Mouse (Mus musculus) left cerebral cortex, adult 9 months (tissue): ENCODE data around the gene Zc3h15.
"Not testable (repeated sequence)": the region's sequence is repeated elsewhere in the genome, so short reads cannot be mapped to it uniquely, and the experiment has no call there.

Source experiments
- DNase-seq, 2 experiments: peaks; one replicate each; pipeline ENCODE4 v3.0.0; 2022; ENCODE audit warnings: low spot score in 2 of 2

Zc3h15 gene

DNA sequence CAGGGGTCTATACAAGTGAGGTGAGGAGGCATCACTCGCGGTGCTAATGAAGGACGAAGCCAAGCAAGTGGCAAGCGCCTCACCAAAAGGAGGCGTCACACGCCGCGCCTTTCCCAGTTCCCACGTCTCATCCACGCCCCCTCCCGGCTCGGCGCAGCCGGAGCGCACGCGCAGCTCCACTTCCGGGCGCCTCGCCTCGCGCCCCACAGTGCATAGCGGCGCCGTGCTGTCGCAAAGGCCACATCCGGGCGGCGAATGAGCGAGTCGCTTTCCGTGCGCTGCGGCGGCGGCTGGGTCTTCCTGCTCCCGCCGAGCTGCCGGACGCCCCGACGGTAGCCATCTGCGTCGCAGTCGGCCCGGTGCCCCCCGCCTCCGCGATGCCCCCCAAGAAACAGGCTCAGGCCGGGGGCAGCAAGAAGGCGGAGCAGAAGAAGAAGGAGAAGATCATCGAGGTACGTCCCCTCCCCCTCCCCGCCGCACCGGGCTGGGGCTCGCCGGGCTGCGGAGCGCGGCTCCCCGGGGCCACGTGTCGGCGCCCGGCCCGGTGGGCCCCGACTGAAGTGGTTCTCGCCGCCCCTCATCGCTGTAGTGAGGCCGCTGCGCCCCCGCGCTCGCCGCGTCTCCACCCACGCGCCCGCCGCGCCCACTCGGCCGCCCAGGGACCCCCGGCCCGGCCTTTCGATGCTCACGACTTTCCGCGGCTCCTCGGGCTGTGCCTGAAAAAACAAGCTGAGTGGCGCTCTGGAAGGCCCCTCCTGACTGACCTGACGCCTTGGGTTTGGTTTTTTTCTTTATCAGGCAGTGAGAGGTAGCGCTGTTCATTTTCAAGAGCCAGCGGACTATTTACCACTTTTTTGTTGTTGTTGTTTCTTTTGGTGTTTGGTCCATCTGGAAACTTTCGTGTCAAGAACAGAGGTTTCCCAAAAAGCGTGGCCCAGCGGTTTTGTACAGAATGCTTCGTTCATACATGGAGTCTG is at the start of gene Zc3h15:
Gene Zc3h15, plus strand, starts transcription at position 160 of the 977 bp plus-strand sequence.
- peak; percentile 78 to 93 for DNase-seq

DNA sequence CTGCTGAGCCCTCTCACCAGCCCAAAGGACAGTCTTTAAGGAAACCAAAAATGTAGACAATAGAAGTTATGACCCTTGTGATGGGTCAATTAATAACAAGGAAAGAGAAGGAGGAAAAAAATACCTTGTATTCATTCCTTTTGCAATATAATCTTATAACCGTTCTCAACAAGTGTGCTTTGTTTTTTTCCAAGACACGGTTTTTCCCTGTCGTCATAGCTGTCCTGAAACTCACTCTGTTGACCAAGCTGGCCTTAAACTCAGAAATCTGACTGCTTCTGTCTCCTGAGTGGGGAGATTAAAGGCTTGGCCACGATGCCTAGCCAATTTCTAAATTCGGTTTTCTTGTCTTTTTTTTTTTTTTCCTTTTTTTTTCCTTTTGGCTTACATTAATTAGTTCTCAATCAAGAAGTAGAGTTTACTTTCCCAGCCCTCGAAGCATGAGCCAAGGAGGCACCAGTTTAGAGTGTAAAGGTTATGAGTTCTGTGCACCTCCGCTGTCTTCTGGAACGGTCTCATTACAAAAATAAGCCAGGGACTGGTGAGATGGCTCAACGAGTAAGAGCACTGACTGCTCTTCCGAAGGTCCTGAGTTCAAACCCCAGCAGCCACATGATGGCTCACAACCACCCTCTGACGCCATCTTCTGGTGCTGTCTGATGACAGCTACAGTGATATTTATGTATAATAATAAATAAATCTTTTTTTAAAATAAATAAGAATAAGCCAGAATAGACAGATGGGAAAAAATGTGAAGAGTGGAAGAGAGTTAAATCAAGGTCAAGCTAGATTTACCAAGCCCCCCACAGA is 23.5 kb upstream of the Zc3h15 start:
- no peak for DNase-seq

- no peak for DNase-seq
These were observed 22.7 kb upstream of the Zc3h15 start for GRCm38 (mm10) chr2:83621511-83621910.

DNA sequence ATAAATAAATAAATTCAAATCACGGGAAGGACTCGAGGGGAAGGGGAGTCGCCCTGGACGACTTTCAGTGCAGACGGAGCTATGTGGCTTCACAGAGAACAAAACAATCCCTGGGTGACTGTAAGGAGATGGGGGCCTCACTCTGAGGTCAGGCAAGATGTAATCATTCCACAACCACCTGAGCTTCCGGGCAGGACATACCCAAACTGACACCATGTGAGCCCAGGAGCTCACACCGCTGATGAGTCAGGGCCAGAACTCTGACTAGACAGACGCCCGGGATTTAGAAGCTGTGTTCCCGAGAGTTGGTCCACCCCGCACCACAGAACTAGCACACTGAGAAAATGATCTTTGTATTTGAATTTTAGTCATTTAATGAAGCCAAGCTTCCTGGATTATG is 21.4 kb upstream of the Zc3h15 start:
- no peak for DNase-seq

- no peak for DNase-seq
These were observed 20.2 kb upstream of the Zc3h15 start for GRCm38 (mm10) chr2:83624045-83624444.

DNA sequence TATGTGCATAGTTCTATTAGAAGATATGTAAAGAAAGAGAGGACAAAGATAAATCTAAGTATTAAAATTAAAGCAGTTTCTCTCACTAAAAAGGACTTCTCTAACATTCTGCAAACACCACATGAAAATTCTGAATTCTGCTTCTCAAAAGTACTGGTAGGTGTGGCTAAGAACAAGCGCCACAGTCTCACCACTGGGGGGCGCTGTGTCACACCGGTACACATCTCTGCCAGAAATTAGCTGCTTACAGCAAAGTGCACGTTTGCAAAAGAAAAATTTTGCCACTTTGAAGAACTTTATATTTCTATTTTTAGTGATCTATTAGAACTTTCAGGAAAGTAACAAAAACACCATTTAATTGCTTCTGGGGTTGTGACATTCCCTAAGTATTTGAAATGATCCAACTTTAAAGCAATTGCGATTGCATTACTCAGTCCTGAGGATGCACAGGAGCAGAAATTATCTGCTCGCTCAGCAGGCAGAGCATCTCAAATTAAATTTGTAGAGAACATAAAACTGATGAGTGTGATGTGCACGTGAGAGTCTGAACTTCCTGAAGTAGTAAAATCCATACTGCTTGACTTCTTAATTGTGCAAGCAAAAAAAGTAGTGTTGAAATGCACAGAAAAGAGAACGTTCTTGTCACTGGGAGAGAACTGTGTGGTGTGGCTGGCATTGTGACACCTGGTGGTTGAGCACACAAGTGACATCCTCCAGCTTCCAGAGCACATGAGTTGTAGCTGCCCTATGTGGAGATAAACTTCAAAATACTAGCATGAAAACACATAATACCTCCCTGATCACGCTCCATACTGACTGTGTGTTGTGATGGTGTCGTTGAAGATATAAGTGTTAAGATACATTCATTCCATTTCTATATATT is 18.8 kb upstream of the Zc3h15 start:
- DNase-seq: peak in 1 of 2 experiments; percentile 57

DNA sequence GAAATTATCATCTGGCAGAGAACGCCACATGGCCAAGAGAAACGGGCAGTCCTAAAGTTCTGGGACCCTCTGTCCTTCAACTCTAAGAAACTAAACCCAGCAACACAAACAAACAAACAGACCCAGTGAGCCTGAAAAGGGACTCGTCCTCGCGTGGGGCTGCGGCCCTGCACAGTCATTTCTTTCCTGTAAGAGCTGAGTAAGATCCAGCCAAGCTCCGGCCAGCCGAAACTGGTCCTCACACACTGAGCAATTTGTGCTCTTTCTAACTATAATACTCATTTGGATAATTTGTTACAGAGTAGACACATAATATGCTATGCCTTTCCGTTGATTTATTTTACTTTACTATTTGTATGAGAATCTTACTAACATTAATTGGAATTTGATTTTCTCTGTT is 17.4 kb upstream of the Zc3h15 start:
- no peak for DNase-seq

DNA sequence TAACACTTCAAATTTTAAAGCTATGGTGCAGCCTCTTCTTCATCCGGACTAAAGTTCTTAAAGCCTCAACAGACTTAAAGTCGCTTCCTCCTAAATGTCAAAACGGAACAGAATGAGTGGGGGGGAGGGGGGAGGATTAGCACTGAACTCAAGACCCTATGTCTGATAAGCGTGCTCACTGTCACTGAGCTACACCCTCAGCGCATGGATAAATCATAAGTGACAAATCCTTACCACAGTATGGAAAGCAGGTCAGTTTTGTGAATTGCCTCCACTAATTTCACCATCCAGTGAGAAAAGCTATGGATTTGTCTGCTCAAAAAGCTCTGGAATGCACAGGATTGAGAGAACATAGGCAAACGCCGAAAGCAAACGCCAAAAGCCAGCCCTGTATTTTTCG is 16.7 kb upstream of the Zc3h15 start:
- DNase-seq: no peak

GRCm38 (mm10) chr2:83627932-83628331 is 16.3 kb upstream of the Zc3h15 start:
- DNase-seq: no peak

DNA sequence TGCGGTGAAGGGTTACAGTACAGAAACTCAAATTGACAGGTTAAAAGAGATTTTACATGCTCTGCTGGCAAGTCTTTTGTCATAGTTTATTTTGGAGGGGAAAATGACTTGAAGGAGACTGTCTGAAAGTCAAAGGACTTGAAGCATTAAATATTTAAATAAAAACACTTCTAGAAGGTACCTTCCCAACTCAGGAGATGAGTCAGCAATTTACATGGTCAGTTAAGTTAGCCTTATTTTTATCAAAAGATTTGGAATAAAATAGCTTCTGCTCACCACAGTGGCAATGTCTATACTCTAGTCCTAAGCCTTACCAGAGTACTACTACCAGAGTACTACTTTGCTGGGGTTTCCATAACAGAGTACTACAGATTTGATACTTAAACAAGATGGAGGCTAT is 2.2 kb upstream of the Zc3h15 start:
- no peak for DNase-seq

DNA sequence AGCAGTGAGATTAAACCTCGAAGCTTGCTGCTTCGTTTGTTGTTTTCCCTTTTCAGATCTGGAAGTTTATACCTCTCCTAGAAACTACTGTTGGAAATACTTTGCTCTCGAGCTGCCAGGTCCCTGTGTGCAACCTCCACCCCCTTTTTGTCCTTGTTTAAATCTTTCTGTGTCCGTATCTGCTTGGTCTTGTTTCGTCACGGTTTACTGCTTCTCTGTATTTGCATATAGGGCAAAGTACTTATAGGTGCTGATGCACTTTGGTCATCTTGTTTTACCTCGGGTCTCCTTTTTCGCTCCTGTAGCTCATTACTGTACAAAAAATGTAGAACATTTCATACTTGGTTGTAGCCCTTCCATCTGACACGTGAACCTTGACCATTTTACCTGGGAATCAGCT is 4.7 kb downstream of the Zc3h15 start:
- no peak for DNase-seq

DNA sequence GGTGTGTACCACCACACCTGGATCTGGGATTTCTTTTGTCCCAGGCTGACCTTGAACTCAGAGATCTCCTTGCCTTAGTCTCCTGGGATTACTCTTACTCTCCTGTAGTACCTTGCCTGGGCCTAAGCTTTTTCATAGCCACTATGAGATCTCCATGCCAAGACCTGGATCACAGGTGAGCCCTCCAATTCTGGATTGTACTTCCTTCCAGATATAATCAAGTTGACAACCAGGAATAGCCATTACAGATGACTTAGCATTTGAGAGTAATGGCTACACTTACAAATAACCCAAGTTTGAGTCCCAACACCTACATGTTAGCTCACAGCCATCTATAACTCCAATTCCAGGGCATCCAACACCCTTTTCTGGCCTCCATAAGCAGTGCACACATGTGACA is 8.4 kb downstream of the Zc3h15 start:
- DNase-seq: no peak

DNA sequence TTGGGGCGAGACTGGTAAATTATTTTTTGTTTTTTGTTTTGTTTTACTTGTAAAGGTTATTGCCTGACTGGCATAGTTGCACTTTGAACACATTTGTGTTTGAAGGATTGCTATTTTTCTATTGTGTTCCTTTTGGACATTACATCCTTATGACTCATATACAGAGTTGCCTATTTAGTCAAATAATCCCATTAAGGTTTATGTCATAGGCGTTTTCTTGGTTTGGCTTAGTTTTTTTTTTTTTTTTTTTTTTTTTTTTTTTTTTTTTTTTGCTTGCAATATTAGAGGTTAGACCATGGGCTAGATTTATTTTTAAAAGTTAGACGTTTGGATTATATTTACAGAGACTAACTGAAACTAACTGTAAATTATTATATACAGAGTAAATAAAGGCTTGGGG is 15.0 kb downstream of the Zc3h15 start:
- DNase-seq: no peak

DNA sequence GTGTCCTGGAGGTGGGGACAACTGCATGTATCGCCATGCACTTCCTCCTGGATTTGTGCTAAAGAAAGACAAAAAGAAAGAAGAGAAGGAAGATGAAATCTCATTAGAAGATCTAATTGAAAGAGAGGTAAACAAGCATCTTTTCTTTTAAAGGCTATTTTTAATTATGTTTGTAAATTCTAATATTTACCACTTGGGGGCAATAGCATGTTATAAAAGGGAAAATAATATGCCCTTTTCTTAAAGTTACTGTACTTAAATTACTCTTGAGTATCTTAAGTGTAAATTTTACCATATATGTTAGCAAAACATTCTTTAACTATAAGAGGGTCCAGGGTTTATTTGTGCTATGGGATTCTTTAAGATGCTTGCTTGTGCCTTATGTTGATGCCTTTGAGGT is 15.9 kb downstream of the Zc3h15 start:
- no peak for DNase-seq

- no peak for DNase-seq
These were observed 17.1 kb downstream of the Zc3h15 start for GRCm38 (mm10) chr2:83661351-83661750.

- not testable (repeated sequence) for DNase-seq
These were observed 20.8 kb downstream of the Zc3h15 start for GRCm38 (mm10) chr2:83665051-83665450.

- no peak for DNase-seq
These were observed 23.2 kb downstream of the Zc3h15 start for GRCm38 (mm10) chr2:83667430-83667829.

DNA sequence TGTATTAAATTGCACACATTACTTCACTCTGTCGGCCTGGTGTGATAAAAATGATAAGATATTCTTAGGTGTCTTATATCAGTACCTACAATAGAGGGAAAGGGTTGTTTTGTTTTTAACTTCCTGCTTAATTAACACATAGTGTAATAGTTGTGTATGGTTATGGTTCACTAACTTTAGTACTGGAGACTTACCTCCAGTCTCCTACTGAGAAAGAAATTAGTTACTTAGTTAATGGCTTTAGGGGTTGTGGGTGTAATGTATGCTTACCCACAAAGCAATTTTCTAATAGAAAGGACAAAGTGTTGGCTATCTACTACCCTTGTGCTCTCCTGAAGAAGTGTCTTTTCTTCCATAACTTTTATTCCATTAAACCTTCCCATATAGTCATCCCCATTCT is 23.8 kb downstream of the Zc3h15 start:
- no peak for DNase-seq

GRCm38 (mm10) chr2:83669988-83670387 is 25.8 kb downstream of the Zc3h15 start:
- DNase-seq: no peak

DNA sequence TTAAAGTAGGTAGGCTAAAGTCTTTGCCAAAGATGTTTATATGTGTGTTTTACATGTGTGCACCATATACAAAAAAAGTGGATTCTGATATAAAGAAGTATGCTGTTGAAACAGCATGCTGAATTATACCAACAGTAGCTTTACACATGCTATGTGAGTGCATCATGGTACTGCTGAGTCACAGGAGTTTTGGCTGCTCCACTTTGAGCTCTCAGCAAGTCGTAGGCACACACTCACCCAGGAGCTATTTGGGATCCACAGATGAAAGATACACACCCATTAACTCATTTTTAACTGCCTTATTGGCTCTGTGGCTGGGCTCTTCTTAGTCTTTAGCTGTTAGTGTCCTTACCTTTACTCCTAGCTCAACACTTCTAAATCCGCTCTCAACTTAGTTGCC is 27.6 kb downstream of the Zc3h15 start:
- DNase-seq: no peak

- DNase-seq: no peak
These were observed 28.8 kb downstream of the Zc3h15 start for GRCm38 (mm10) chr2:83673067-83673466.

DNA sequence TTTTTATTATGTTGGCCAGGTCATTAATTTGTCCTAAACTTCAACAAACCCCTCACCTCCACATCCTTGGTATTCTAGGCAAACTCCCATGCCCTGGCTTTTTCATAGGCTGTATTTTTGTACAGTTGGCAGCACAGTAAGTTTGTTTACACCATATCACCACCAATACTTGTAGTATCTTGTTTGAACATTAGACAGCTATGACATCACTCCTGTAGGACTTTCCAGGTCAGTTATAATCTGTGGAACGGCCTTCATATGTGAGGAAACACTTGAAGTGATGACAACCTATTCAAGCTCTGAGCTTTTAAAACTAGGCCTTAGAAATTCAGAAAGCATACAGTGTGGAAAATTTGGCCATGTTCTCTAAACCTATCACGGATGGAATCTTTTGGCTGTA is 29.6 kb downstream of the Zc3h15 start:
- no peak for DNase-seq
